Mouse (Mus musculus): Measurements from ENCODE around the gene Hivep2. TPM values are rescaled to one million over a fixed set of nuclear protein-coding genes. Genes with fewer than 3 reads are reported as not detected.
A peak's percentile ranks its signal among the peaks of the same experiment; 100 is the strongest.

Gene Hivep2
- total RNA-seq, 2 experiments from 2014 or later = 25.7 to 28.4 TPM

DNA sequence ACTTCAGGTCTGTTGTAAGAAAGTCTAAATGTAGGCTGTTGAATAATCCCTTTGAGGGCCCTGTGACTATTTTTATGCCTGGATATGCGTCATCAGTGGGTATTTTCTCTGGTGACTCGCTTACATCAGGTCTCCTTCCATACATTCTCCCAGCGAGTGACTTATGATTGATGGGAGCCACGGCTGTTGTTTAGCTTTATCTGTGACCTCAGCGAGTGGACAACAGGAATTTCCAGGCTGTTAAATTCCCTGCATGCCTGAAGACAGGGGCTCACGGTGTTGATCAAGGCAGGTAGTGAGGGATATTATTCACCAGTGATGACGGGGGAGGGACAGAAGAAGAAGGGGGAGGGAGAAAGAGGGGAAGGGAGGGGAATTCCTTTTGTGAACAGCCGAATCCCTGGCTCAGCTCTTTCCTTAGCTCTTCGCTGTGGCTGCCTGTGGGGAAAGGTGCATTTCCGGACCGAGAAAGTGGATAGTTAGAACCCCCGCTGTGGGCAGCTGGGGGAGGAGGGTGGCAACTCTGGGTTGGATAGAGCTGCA lies 52.0 kb downstream of the Hivep2 start:
- intact Hi-C loops (cut with DNase I) = loop anchor here (2.0 to 5.0 kb wide), 3 partner anchors 39 to 69 kb away; partner anchors contain the start of gene Hivep2
- DNase-seq = peak; percentile 62 to 69

DNA sequence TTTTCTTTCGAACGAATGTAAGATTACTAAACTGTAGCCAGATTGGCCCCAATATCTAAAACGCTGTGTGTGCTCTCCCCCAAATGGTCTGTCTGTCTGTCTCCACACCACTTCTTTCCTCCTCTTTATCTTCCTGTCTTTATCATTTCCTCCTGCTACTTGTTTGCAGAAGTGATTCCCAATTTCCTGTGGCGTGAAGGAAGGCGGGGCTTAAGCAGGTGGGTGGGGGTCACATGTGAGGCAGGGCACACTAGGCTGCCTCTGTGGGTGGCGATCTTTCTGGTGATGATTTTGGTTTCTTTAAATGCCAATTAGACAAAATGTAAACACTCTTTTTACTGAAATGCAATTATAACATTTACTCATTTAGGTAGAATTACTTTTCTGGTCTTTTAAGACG lies 52.8 kb downstream of the Hivep2 start:
- no peak for DNase-seq
- intact Hi-C loops (cut with DNase I) = loop anchor here (5.0 kb wide), 2 partner anchors 39 to 69 kb away; no protein-coding TSS in a partner anchor

DNA sequence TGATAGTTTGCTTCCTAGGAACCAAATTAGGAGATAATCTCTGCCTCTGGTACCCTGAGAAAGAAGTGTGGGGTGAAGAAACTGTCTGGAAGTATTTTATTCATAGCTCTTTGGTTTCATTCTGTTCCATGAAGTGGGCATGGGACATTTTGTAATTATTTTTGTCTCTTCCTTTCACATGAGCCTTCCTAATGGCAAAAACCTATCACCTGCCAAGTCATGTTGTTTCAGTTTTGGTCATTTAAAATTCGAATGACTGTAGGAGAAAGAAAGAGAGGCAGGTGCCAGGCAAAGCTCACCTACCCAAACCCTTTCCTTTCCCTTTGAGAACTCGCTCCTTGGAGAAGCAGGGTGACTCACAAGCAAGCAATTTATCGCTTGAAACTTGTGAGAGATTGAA lies 53.3 kb downstream of the Hivep2 start:
- DNase-seq = no peak
- intact Hi-C loops (cut with DNase I) = loop anchor here (5.0 kb wide), 2 partner anchors 38 to 68 kb away; no protein-coding TSS in a partner anchor

DNA sequence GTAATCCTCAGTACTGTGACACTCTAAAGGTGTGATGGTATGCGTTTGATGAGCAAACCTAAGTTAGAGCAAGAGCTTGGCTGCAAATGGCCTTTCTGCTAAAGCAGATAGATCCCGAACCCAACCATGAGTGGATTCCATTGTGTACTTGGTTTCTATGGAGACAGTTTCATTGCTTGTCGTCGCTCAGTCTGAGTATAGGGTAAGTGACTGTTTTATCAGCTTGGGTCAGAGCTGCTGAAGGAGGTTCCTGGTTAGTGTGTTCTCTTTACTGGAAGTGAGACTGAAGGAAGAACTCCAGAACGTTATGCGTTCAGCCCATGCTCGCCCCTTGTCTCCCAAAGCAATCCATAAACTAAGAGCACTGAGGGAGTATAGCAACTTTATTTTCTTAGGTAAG lies 54.4 kb downstream of the Hivep2 start:
- intact Hi-C loops (cut with DNase I) = no loop called here
- DNase-seq = no peak

DNA sequence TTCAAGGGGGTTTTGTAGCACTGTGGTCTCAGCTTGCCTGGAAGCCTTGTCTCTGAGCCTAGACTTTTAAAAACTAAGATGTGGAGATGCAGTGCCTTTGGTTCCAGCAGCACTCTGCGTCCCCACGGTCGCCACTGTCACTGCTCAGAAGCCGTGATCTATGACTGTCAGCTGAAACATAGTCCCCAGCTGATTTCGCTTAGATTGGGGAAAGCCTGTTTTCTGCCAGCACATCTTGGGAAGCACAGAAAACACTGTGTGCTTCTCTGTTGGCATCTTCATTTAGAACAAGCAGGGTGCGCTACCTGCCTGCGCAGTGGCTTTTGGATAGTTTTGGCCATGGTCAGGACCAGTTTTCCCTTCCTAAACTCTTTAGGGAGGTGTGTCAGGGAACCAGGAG lies 59.1 kb downstream of the Hivep2 start:
- no peak for DNase-seq

DNA sequence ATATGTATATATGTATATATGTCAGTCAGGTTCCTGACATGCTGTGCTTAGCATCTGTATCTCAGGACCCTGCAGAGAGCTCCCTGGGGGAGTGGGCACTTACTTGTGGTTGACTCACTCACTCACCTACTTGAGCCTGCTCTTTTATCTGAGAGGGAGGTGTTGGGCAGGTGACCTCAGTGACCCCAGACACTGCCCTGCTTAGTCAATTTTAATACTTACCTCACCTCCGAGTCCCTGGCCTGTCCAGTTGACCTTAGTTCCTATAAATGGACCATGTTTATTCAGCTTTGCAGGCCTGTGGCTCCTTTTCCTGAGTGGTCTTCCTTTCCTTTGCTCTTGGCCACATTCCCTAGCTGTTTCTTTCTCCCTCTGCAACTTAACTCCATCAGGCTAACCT lies 61.9 kb downstream of the Hivep2 start:
- DNase-seq = no peak
- intact Hi-C loops (cut with DNase I) = no loop called here

More for the DNA sequence above, 59.1 kb downstream of the Hivep2 start:
- intact Hi-C loops (cut with DNase I) = no loop called here

DNA sequence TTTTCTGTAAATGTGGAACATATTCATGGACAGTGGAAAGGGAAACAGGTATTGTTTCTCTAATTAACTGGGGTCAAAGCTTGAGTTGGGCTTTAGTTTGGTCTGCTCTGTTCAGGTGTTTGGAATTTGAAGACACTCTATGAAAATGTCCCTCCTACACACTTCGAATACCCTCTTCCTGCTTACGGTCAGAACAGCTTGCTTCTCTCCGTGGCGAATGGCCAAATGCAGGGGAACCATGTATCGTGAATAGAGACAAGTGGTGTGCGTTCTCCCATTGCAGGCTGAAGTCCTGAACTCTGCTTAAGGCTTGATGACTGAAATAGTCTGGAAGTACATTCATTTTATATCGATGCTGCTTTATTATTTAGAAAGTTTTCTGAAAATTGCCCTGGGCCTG lies 63.1 kb downstream of the Hivep2 start:
- no peak for DNase-seq
- intact Hi-C loops (cut with DNase I) = no loop called here

DNA sequence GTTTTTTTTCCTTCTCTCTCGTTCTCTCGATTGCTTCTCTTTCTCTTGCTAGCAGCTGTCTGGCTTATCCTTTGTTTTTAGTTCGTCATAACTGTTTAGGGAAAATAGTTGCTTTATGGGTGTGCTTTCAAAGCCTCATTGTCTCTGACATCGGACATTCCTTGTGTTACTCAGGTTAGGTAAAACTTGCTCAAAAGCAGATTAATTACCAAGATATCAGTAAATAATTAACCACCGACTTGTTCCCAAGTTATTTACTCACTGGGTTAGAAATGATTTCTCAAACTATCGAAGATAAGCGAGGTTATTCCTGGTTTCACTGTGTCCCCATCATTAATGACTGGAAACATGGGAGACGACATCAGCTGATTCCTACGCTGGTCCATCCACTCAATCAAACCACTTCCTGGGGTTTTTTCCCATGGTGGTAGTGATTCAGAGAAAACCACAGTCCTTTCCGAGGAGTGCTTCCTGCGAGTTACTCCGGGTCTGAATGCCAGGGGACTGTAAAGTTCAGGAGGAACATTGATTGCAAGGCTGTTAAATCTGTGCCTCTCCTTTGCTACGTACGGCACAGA lies 64.7 kb downstream of the Hivep2 start:
- no peak for DNase-seq
- intact Hi-C loops (cut with DNase I) = no loop called here

DNA sequence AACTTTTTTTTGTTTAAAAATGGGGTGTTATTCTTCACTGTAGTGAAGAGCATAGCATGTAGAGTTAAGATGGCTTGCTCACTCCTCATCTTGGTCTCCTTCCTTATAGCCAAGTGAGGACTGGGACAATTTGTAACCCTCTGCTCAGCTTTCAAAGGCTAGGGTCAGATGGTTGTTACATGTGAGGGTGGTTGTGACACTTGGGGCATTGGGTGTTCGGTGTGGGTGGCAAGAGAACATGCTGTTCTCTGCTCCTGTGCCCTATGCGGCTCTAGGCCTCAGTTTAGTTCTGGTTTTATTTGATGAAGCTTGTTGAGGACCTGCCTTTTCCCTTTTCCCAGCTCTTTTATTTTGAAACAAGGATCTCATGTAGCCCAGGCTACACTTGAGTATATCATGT lies 66.7 kb downstream of the Hivep2 start:
- intact Hi-C loops (cut with DNase I) = no loop called here
- no peak for DNase-seq

DNA sequence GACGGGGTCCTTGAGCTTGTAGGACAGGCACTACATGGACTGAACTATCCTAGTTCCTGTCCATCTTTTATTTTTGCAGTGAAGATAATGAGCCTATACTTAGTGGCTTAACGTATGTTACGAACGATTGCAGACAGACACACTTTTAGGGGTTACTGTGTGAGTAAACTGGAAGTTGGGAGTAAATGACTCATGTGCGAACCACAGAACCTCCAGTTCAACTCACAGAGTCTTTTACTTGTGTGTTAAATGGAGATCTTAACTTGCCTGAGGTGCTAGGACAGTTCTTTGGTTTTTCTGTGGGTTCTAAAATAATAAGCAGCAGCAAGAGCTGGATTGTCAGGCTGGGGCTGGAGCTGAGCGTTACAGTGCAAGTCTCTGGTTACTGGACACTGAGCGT lies 68.2 kb downstream of the Hivep2 start:
- DNase-seq = no peak
- intact Hi-C loops (cut with DNase I) = no loop called here

DNA sequence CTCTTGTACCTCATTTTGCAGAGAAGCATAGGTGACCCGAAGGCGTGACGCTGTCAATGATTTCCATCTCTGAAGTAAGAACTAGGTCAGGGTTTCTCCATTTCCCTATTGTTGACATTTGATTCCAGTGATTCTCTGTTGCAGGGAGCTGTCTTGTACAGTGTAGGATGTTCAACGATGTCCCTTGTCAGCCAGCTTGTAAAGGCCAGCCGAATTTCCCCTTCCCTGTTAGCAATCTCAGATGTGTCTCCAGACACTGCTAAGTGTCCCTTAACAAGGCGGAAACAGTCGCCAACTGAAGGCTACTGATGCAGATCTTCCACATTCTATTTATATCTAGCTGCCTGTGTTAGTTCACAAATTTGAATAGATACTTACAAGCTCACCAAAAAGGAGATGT lies 68.9 kb downstream of the Hivep2 start:
- intact Hi-C loops (cut with DNase I) = no loop called here
- no peak for DNase-seq

DNA sequence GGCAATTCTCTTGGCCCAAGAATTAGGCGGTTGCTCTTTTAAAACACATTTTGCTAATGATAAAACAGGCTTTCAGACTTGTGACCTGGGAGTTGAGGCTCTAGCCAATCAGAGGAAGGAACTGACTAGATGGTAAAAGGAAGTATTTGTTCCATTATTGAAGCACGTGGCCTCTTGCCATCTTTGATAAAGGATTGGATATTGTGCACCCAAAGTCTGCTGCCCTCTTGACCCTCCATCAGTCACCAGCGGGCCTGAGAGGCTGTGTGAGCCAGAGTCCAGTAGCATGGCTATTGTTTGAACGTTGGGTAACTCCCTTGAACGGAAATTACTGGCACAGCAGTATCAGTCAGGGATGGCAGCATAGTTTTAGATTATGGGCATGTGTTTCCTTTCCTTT lies 69.7 kb downstream of the Hivep2 start:
- intact Hi-C loops (cut with DNase I) = no loop called here
- no peak for DNase-seq

DNA sequence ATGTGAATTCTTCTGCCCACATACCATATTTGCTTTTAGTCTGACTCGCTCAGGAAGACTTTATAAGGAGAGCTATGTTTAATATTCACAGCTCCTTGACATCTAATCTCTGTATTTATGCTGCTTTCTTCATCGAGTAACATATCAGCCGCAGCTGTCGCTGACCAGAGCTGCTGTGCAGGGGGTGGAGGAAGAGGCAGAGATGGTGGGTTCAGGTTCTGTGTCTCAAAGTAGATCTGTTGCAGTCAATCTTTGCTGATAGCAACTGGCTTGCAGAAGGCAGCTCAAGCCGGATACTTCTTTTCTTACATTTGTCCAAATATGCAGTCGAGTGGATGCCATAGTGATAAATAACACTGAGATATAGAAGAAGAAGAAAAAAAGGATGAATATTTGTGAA lies 70.6 kb downstream of the Hivep2 start:
- intact Hi-C loops (cut with DNase I) = no loop called here
- no peak for DNase-seq

DNA sequence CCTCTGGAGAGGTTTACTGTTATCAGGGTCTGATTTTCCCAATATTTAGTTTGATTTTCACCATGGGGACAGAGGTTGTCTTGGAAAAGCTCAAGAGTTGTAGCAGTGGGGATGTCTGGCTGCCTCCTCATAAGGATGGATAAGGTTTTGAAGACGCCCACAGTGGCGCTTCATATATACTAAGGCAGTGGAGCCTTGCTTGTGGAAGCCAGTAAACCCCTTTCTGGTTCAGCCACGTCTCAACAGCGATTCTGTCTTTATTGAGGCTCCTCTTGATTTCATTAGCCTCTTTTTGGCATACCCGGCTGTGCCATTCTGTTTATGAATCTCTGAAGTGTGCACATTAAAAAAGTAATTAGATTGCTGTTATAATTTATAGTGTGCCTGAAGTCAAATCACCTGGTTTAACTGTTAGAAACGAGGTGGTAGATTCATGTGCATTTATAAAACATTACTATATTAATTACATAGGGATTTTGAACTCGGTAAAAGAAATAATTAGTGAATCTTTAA lies 72.2 kb downstream of the Hivep2 start:
- DNase-seq = no peak

DNA sequence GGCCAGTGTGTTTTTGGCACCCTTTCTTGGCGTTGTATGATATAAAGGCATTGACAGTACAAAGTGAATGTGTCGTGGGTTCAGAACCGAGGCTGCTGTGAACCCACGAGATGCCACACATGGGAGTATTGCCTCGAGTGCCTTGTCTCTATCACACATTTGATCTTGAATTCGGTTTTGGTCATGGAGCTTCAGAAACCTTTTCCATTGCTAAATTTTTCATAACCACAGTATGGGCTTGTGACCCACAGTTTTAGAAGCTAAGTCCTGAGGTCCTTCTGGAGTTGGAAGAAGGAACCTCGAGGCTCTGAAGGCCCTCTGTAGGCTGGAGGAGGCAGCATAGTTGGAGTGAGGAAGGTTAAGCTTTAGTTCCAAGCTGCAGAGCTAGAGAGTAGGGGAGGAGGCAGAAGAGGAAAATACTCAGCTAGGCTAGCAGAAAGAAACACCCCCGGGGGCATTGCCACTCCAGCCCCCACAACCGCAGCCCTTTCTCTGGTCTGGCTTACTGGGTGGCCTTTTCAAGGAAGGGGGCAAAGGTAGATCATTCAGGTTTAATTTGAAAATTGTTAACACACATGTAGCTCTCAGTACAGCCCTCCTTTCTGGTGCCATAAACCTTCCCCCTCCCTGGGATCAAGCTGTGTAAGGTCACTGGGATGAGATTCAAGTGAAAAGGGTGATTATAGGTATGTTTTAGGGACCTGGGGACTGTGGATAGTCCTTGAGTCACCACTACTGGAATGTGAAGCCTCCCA lies 75.0 kb downstream of the Hivep2 start:
- DNase-seq = no peak
- intact Hi-C loops (cut with DNase I) = no loop called here

More for the DNA sequence above, 72.2 kb downstream of the Hivep2 start:
- intact Hi-C loops (cut with DNase I) = no loop called here

DNA sequence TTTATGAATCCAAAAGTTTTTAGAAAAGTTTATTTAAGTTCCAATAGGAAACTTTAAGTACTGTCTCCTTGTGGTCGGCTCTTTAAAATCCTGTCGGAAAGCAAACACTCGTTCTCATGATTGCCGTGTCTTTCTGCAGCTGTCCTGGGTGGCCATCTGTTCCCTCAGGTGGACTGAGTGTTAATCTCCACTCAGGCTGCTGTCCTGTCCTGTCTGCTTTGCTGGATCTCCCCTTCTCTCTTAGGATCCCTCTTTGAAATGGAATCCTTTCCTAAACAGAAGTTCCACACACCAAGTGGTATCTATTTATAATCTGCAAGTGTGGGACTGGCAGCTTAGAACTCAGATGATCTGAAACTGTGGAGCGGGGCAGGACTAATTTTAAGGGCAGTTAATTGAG lies 75.7 kb downstream of the Hivep2 start:
- intact Hi-C loops (cut with DNase I) = no loop called here
- DNase-seq = no peak

DNA sequence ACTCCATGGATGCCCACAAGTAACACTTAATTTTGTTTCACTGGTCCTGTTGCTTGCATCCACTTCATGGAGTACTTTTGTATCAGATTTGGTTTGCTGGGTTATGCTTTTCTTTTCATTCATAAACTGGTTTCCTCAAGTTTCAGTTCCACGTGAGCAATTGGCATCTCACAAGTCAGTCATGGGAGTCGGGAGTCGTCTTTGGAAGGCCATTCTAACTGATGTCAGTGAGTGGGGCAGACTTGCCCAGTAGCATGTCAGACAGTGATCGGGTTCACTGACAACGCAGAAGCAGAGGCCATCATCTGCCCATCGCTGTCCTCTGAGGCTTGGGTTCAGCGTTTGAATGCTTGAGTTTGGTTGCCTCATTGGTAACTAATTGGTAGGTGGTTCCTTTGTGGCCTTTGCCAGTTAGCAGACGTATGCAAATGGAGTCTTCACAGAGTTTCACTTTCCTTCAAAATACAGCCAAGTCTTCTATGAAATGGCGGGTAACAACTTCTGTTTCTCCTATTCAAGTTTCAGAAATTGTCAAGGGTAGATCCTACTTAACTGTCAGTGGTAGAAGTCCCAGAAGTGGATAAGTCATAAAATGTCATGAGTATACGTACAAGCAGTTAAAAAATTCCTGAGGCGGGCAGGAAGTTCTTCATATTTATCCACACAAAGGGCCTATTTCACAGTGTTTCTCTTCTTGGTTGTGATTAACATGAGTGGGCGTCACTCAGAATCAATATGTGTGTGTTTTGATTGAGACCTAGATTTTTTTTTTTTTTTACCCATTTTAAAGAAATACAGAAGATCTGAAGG lies 76.9 kb downstream of the Hivep2 start:
- DNase-seq = no peak
- intact Hi-C loops (cut with DNase I) = no loop called here

DNA sequence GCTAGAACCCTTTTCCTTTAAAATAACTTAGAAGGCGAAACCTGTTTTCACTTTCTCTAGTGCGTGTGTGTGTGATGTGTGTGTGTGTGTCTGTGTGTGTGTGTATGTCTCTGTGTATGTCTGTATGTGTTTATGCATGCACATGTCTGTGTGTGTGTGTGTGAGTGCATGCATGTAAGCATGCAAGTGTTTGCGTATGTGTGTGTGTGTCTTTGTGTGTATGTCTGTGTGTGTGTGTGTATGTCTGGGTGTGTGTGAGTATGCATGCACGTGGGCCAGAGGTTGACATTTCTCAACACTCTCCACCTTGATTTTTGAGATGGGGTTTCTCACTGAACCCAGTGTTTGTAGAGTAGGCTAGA lies 77.5 kb downstream of the Hivep2 start:
- intact Hi-C loops (cut with DNase I) = no loop called here
- DNase-seq = no peak

DNA sequence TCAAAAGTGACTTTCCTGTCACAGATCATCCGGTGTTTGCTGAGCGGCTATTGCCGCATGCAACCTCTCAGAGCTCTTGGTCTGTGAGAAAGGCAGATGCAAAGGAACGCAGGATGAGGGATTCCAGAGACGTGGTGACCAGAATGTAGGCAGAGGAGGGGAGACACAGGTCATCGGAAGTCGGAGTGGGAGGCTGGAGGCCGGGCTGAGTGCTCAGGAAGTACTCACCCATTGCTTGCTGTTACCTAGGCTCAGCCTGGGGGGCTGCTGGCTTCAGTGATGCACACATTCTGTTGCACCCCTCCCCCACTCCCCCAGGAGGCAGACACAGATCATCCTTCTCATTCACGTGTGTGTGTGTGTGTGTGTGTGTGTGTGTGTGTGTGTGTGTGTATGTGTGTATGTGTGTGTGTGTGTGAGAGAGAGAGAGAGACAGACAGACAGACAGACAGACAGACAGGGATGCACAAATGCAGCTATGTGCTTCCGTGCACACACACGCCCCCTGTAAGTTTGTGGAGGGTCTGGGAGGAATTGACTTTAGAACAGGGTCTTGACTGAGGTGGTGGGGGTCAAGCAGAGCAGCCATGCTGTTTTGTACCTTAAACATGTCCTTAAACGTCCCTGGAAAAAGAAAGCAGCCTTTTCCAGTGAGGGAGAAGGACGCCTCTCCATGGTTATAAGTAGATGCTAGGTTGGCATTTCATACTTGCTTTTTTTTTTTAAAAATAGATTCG lies 78.3 kb downstream of the Hivep2 start:
- intact Hi-C loops (cut with DNase I) = no loop called here
- no peak for DNase-seq

DNA sequence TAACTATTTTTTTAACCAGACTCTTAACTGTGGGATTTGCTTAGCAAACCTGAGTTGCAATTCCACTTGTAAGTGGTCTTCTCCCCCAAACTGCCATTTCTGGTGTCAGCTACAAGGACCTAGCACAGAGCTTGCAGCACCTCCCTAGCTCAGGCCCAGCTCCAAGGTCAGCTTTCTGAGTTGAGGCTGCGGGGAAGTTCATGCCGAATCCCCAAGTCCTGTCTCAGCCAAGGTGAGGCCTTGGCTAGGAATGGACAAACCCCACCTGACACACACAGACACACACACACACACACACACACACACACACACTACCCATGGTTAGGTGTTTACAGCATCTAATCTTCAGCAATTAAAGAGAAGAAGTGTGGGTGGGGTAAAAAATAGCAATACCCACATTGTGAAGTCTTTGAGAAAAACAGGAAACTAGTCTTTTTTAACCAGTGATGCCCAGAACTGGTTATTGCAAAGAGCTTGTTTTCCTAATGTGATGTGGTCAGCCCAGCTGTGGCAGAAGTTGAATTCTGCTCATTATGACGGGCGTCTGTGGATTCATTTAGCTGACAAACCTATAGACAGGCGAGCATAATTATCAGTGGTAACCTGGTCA lies 79.0 kb downstream of the Hivep2 start:
- DNase-seq = no peak
- intact Hi-C loops (cut with DNase I) = loop anchor here (5.0 kb wide), 2 partner anchors 42 to 63 kb away; no protein-coding TSS in a partner anchor

Measured in heart, postnatal 10 days (tissue).